Mouse (Mus musculus): ENCODE data around the gene Tepp. TPM values are rescaled to one million over a fixed set of nuclear protein-coding genes. Genes with fewer than 3 reads are reported as not detected.

The Tepp gene
- polyA plus RNA-seq, 1 experiment: not detected

DNA sequence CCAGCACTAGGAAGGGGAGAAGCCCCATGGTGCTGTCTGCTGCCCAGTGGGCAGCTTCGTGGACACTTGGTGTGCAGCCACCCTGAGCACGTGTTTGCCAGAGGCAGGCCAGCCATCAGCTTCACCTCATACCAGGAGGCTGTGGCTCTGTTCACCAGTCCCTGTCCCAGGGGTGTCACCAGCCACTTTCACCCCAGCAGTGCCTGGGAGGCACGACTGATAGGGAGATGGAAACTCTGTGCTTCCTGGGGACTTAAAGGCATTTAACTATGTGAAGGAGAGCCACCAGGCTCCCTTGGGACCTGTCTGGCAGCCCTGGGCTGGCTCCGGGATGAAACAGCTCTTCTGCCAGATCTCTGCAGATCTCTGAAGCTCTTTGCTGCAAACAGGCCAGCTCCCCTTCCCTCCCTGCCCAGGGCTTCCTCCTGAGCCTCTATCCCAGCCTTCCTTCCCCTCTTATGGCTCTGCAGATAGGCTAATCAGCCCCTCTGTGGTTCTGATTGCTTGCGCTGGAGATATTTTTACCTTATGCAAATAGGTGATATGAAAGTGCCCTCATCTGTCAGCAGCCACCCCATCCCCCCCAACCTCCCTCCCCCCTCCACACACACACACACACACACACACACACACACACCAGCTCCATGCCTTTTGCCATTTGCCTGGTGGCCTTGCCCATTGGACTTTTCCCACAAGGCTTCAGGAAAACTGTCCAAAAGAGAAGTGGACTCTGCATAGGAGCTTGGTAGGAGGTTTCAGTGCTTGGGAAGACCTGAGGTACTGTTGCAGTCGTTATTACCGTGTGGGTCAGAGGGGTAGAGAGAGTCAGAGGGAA lies 50.0 kb downstream of the Tepp start:
- Histone ChIP-seq H3K27me3 (ENCODE audit: control insufficient read depth, insufficient read depth, insufficient read length) (no peaks in the 10 kb centered on the region), H3K4me3 (ENCODE audit: insufficient read depth, poor library complexity, severe bottlenecking) (no peak overlapping the region), H3K36me3 (ENCODE audit: control insufficient read depth, insufficient read depth) (no peaks in the 10 kb centered on the region), H3ac (ENCODE audit: control insufficient read depth, insufficient read length, low read depth) (no peak overlapping the region), H3K79me2 (ENCODE audit: control insufficient read depth, insufficient read depth) (no peaks in the 10 kb centered on the region), H3K79me3 (ENCODE audit: low read depth) (no peaks in the 10 kb centered on the region)
- no peak for TF ChIP-seq CTCF (IDR thresholded peaks at IDR 0.05; ENCODE audit: control insufficient read depth, insufficient read depth, insufficient read length)

DNA sequence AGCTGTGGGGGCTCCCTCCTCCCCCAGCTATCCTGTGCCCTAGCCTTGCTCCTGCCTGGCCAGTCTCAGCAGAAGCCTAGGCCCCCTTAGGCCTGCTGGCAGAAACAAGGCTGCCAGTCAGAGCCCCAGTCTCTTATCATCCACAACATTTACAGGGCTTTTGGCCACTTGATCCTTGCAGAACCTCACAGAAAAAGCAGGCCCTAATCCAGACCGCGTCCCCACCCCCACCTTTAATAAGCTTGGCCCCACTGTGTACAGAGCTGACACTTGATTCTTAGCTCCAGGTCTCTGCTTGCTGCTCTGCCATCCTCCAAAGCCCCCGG lies 50.6 kb downstream of the Tepp start:
- no peaks in the 10 kb centered on the region for H3K36me3 ChIP-seq (ENCODE audit: control insufficient read depth, insufficient read depth)
- no peak overlapping the region for H3K4me3 ChIP-seq (ENCODE audit: insufficient read depth, poor library complexity, severe bottlenecking)
- H3K79me2 ChIP-seq (ENCODE audit: control insufficient read depth, insufficient read depth): no peaks in the 10 kb centered on the region
- no peaks in the 10 kb centered on the region for H3K27me3 ChIP-seq (ENCODE audit: control insufficient read depth, insufficient read depth, insufficient read length)
- TF ChIP-seq MYOG (IDR thresholded peaks at IDR 0.05; ENCODE audit: control insufficient read depth, extremely low read depth, insufficient read length) (no peak), USF1 (IDR thresholded peaks at IDR 0.05; ENCODE audit: low read depth) (no peak), MAX (IDR thresholded peaks at IDR 0.05) (no peak), MYOD1 (IDR thresholded peaks at IDR 0.05; ENCODE audit: control insufficient read depth, insufficient read length, low read depth) (no peak), FOSL1 (IDR thresholded peaks at IDR 0.05; ENCODE audit: insufficient read depth, low read length, poor library complexity, severe bottlenecking) (no peak), CEBPB (IDR thresholded peaks at IDR 0.05; ENCODE audit: low read depth) (no peak), CTCF (IDR thresholded peaks at IDR 0.05; ENCODE audit: control insufficient read depth, insufficient read depth, insufficient read length) (no peak)
- no peak overlapping the region for H3ac ChIP-seq (ENCODE audit: control insufficient read depth, insufficient read length, low read depth)
- H3K79me3 ChIP-seq (ENCODE audit: low read depth): no peaks in the 10 kb centered on the region

DNA sequence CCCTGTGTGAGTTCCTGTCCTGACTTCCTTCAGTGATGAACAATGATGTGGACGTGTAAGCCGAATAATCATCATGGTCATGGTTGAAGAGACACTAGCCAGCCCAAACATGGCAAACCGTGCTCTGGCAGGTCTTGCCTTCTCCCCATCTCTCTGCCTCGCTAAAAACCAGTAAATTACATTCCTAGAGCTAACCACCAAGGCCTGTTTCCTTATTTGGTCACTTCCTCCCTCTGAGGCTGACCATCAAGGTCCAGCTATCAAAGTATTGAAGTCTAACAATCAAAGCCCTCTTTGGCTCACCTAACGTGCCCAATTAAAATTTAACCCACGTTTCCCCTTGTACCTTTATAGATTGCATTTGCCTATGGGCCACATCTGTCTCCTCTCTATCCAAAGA lies 51.9 kb downstream of the Tepp start:
- no peaks in the 10 kb centered on the region for H3K36me3 ChIP-seq (ENCODE audit: control insufficient read depth, insufficient read depth)
- H3K79me2 ChIP-seq (ENCODE audit: control insufficient read depth, insufficient read depth): no peaks in the 10 kb centered on the region
- TF ChIP-seq MYOG (IDR thresholded peaks at IDR 0.05; ENCODE audit: control insufficient read depth, extremely low read depth, insufficient read length) (no peak), CTCF (IDR thresholded peaks at IDR 0.05; ENCODE audit: control insufficient read depth, insufficient read depth, insufficient read length) (no peak), MYOD1 (IDR thresholded peaks at IDR 0.05; ENCODE audit: control insufficient read depth, insufficient read length, low read depth) (no peak), MAX (IDR thresholded peaks at IDR 0.05) (no peak), USF1 (IDR thresholded peaks at IDR 0.05; ENCODE audit: low read depth) (no peak), CEBPB (IDR thresholded peaks at IDR 0.05; ENCODE audit: low read depth) (no peak), FOSL1 (IDR thresholded peaks at IDR 0.05; ENCODE audit: insufficient read depth, low read length, poor library complexity, severe bottlenecking) (no peak)
- H3K79me3 ChIP-seq (ENCODE audit: low read depth): no peaks in the 10 kb centered on the region
- H3ac ChIP-seq (ENCODE audit: control insufficient read depth, insufficient read length, low read depth): no peak overlapping the region
- H3K27me3 ChIP-seq (ENCODE audit: control insufficient read depth, insufficient read depth, insufficient read length): no peaks in the 10 kb centered on the region
- no peak overlapping the region for H3K4me3 ChIP-seq (ENCODE audit: insufficient read depth, poor library complexity, severe bottlenecking)

DNA sequence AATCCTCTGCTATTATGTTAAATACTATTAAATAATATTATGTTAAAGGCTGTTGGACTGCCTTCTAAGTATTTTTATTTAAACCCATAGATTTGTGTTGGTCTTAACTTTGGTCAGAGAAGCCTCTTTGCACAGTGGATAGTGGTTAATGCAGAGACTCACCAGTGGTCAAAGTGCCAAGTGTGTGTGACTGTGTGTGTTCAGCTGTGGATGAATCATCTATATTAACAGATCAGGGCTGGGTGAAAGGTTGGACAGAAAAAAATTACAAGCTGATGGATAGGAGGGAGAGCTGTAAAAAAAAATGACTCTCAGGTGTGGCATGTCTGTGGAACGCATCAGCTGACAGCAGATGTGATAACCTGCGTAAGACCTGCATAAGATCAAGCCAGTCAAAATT lies 53.5 kb downstream of the Tepp start:
- Histone ChIP-seq H3K4me3 (ENCODE audit: insufficient read depth, poor library complexity, severe bottlenecking) (no peak overlapping the region), H3K27me3 (ENCODE audit: control insufficient read depth, insufficient read depth, insufficient read length) (no peaks in the 10 kb centered on the region), H3ac (ENCODE audit: control insufficient read depth, insufficient read length, low read depth) (no peak overlapping the region), H3K36me3 (ENCODE audit: control insufficient read depth, insufficient read depth) (no peaks in the 10 kb centered on the region), H3K79me3 (ENCODE audit: low read depth) (no peaks in the 10 kb centered on the region), H3K79me2 (ENCODE audit: control insufficient read depth, insufficient read depth) (no peaks in the 10 kb centered on the region)
- no peak for TF ChIP-seq MYOD1 (IDR thresholded peaks at IDR 0.05; ENCODE audit: control insufficient read depth, insufficient read length, low read depth)
- TF ChIP-seq CTCF (IDR thresholded peaks at IDR 0.05; ENCODE audit: control insufficient read depth, insufficient read depth, insufficient read length): no peak
- TF ChIP-seq MYOG (IDR thresholded peaks at IDR 0.05; ENCODE audit: control insufficient read depth, extremely low read depth, insufficient read length): no peak
- TF ChIP-seq FOSL1 (IDR thresholded peaks at IDR 0.05; ENCODE audit: insufficient read depth, low read length, poor library complexity, severe bottlenecking): no peak
- TF ChIP-seq CEBPB (IDR thresholded peaks at IDR 0.05; ENCODE audit: low read depth): no peak
- no peak for TF ChIP-seq USF1 (IDR thresholded peaks at IDR 0.05; ENCODE audit: low read depth)
- TF ChIP-seq MAX (IDR thresholded peaks at IDR 0.05): no peak

GRCm38 (mm10) chr8:95369581-95370326 lies 59.4 kb downstream of the Tepp start:
- Histone ChIP-seq H3K27me3 (ENCODE audit: control insufficient read depth, insufficient read depth, insufficient read length) (no peaks in the 10 kb centered on the region), H3K79me2 (ENCODE audit: control insufficient read depth, insufficient read depth) (no peaks in the 10 kb centered on the region), H3K4me3 (ENCODE audit: insufficient read depth, poor library complexity, severe bottlenecking) (no peak overlapping the region), H3K36me3 (ENCODE audit: control insufficient read depth, insufficient read depth) (no peaks in the 10 kb centered on the region), H3K79me3 (ENCODE audit: low read depth) (no peaks in the 10 kb centered on the region), H3ac (ENCODE audit: control insufficient read depth, insufficient read length, low read depth) (no peak overlapping the region)
- TF ChIP-seq MYOD1 (IDR thresholded peaks at IDR 0.05; ENCODE audit: control insufficient read depth, insufficient read length, low read depth): no peak
- no peak for TF ChIP-seq CTCF (IDR thresholded peaks at IDR 0.05; ENCODE audit: control insufficient read depth, insufficient read depth, insufficient read length)
- no peak for TF ChIP-seq MAX (IDR thresholded peaks at IDR 0.05)
- TF ChIP-seq CEBPB (IDR thresholded peaks at IDR 0.05; ENCODE audit: low read depth): no peak
- no peak for TF ChIP-seq MYOG (IDR thresholded peaks at IDR 0.05; ENCODE audit: control insufficient read depth, extremely low read depth, insufficient read length)
- no peak for TF ChIP-seq FOSL1 (IDR thresholded peaks at IDR 0.05; ENCODE audit: insufficient read depth, low read length, poor library complexity, severe bottlenecking)
- TF ChIP-seq USF1 (IDR thresholded peaks at IDR 0.05; ENCODE audit: low read depth): no peak

Measured in C2C12 (cell line).